Mouse (Mus musculus): ENCODE results near the gene Mlxipl.
"Not testable (repeated sequence)": the region's sequence is repeated elsewhere in the genome, so short reads cannot be mapped to it uniquely, and the experiment has no call there.

The Mlxipl gene

GRCm38 (mm10) chr5:135089653-135090052, at the start of gene Mlxipl:
Mlxipl (plus strand) TSS chr5:135089890.
- no peak for DNase-seq

DNA sequence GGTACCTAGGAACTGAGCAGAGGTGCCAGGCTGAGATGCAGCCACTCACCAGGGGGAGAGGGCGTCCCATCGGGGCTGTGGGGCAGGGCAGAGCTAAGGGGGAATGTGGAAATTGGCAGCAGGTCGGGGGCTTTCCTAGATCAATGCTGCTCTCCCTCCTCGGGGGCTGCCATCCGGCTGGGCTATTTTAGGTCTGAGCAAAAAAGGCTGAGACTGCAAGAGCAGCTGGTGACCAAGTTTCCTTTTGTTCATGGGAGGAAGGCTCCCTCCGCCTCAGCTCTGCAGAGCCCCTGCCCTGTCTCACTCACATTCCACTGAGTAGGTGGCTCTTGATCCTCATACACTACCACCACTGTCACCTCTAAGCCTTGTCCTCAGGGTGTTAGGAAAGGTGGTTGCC, 49.6 kb upstream of the Mlxipl start:
- DNase-seq: no peak

- no peak for DNase-seq
Observed at GRCm38 (mm10) chr5:135040777-135041176, 48.9 kb upstream of the Mlxipl start.

GRCm38 (mm10) chr5:135042105-135042788, 47.4 kb upstream of the Mlxipl start:
- no peak for DNase-seq

- DNase-seq: no peak
Observed at GRCm38 (mm10) chr5:135044575-135044974, 45.1 kb upstream of the Mlxipl start.

GRCm38 (mm10) chr5:135048539-135048938, 41.2 kb upstream of the Mlxipl start:
- DNase-seq: no peak

- DNase-seq: not testable (repeated sequence)
Observed at GRCm38 (mm10) chr5:135049268-135049667, 40.4 kb upstream of the Mlxipl start.

GRCm38 (mm10) chr5:135053356-135053755, 36.3 kb upstream of the Mlxipl start:
- no peak for DNase-seq

- peak; percentile 97 for DNase-seq
Observed at GRCm38 (mm10) chr5:135063629-135064381, 25.9 kb upstream of the Mlxipl start, which contains the start of gene Dnajc30. Dnajc30 (plus strand) TSS chr5:135064202.

- no peak for DNase-seq
Observed at GRCm38 (mm10) chr5:135064382-135064766, 25.3 kb upstream of the Mlxipl start.

GRCm38 (mm10) chr5:135064909-135065446, 24.7 kb upstream of the Mlxipl start, which contains the start of gene Bud23:
Bud23 (minus strand) TSS chr5:135064959.
- DNase-seq: not testable (repeated sequence)

- DNase-seq: no peak
Observed at GRCm38 (mm10) chr5:135066008-135066407, 23.7 kb upstream of the Mlxipl start.

DNA sequence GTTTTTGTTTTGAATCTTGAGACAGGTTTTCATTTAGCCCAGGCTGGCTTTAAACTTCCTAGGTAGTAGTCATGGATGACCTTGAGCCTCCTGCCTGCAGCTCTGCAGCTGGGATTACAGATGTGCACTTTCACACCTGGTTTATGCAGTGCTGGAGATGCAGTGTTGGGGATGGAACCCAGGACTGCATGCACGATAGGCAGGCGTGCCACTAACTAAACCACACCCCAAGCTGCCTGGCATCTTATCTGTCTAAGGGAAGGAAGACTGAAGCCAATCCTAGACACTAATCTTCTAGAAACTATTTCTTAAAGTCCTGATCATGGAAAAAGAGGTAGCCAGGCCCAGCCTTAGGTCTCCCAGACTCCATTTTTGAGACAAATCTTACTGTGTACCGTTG, 19.2 kb upstream of the Mlxipl start:
- no peak for DNase-seq

DNA sequence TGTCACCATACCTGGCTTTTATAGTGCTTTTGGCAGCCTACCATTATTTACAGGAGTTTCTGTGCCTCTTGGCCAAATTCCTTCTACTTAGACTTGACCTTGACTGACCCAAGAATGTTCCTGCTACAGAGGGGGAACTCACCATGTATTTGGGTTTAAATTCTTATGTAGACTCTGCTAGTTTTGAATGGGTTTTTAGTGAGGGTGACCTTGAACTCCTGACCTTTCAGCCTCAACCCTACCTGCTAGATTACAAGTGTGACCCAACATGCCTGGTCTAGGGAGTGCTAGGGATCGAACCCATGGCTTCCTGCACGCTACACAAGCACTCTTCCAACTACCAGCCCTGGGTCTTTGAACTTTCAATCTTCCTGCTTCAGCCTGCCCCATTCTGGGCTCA, 17.6 kb upstream of the Mlxipl start:
- no peak for DNase-seq

- no peak for DNase-seq
Observed at GRCm38 (mm10) chr5:135072720-135073119, 17.0 kb upstream of the Mlxipl start.

- no peak for DNase-seq
Observed at GRCm38 (mm10) chr5:135073349-135074150, 16.1 kb upstream of the Mlxipl start.

GRCm38 (mm10) chr5:135075655-135076054, 14.0 kb upstream of the Mlxipl start:
- DNase-seq: no peak

DNA sequence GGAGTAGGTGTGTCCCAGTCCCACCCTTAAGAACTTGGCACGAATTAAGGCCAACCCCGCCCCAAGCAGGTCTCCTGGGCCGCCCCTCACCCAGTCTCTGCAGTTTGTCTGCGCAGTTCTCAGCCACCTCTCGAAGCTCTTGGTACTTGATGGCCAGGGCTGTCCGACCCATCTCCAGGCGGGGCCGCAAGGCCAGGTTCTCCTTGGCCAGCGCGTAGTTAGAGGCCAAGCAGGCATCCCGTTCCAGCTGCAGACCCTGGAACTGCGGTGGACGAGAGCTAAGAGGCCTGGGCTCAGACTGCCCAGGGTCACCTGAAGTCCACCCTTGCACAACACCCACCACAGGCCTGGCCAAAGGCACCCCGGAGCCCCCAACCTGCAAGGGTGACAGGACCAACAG, 13.3 kb upstream of the Mlxipl start:
- DNase-seq: no peak

DNA sequence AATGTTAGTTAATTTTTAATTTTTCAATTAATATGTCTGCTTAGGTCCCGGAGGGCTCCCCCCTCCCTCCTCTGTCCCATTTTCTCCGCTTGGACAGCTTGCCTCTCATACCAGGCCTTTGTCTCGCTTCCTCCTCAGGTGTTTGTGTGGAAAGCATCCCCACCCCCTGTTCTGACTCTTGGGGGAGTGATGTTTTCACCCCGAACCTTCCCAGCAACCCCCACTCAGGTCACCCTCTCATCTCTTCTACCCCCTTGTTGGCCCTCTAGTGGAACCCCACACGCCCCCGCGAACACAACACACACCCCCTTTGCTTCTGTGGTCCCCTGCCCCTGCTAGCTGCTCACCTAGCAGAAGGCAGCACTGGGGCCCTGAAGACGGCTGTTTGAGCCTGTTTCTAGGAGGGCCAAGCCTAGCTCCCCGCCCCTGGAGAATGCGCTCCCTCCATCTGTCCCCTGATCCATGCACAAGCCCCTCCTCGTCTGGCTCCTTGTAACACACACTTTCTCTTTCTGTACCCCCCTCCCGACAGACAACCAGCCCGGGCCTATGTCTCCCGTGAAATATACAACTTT, 12.7 kb upstream of the Mlxipl start:
- no peak for DNase-seq

GRCm38 (mm10) chr5:135077564-135078481, 11.9 kb upstream of the Mlxipl start, which contains the start of gene Vps37d:
Vps37d (minus strand) TSS chr5:135078266.
- peak; percentile 93 for DNase-seq

DNA sequence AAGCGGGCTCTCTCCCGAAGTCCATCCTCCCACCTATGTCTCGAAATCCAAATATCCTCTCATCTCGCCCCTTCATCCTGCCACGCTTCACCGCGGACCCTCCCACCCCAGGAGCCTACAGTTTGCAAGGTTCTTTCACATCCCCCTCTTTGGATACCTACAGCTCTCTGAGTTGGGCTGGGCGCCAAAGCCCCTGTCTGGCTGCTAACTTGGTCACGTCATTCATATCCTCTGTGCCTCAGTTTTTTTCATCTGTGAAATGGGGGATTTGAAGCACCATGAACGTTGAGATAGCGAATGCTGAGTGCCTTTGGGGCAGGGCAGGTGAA, 11.2 kb upstream of the Mlxipl start:
- peak; percentile 70 for DNase-seq

DNA sequence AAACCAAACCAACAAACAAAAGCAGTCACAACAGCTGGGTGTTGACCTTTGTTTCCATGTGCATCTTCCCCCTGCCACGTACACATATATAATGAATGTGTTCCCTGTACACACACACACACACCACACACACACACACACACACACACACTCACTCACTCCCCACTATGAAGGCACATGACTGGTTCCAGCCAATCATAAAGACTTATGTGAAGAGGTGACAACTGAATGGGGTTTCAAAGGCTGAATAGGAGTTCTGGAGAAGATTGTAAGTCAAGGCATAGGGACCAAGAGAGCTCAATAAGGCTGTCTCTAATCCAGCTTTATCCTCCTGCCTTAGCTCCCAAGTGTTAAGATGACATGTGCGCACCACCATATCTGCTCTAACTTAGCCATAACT, 10.1 kb upstream of the Mlxipl start:
- no peak for DNase-seq

Data from cerebellum, adult 9-10 months (tissue).